Mouse (Mus musculus) megakaryocyte, embryonic 14.5 days (primary cell): Measurements from ENCODE around the gene Srsf1. TPM values are rescaled to one million over a fixed set of nuclear protein-coding genes. Genes with fewer than 3 reads are reported as not detected.

Experiments used
- H3K27me3 ChIP-seq: replicated peaks from 2 replicates; pipeline ENCODE3; 2012; ENCODE audit warnings: inconsistent platforms
- H3K36me3 ChIP-seq: replicated peaks from 2 replicates; pipeline ENCODE3; 2012; ENCODE audit warnings: low read length, inconsistent platforms, mixed read lengths
- H3K4me1 ChIP-seq: 2 replicates; pipeline ENCODE4 v1.6.1; 2012; ENCODE audit warnings: inconsistent platforms
- H3K4me3 ChIP-seq: replicated peaks from 2 replicates; pipeline ENCODE3; 2012; ENCODE audit warnings: moderate library complexity, mild to moderate bottlenecking, inconsistent platforms
- H3K9me3 ChIP-seq: 2 replicates; pipeline ENCODE4 v1.6.1; 2012; ENCODE audit warnings: inconsistent platforms
- FLI1 ChIP-seq: IDR thresholded peaks from 2 replicates; pipeline ENCODE4 v1.6.1; 2012; ENCODE audit warnings: low read length, inconsistent platforms, mixed read lengths
- GATA1 ChIP-seq: IDR thresholded peaks from 3 replicates; pipeline ENCODE4 v1.6.1; 2012; ENCODE audit warnings: mixed read lengths, low read length, inconsistent platforms, borderline replicate concordance
- polyA plus RNA-seq: library from polyadenylated mRNA; stranded (reverse); fragments of >175 nt; gene quantifications from 2 replicates; pipeline ENCODE4 v1.2.3, GENCODE M21; 2012; ENCODE audit warnings: low replicate concordance; ENCODE audit not compliant: insufficient read depth

The Srsf1 gene
- polyA plus RNA-seq, 1 experiment = 74.9 TPM

DNA sequence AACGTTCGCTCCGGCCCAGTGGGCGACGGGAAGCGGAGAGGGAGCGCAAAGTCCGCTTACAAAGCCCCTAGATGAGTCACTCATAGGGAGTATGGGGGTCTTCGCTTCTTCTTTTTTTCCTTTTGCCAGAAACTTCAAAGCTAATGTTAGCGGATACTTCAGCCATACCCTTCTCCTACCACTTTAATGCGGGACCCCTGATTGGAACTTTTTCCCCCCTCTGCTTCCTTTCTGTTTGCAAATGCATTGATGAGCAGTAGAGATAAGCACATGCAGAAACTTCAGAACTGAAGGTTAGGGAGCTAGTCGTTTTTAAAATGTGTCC is 22.0 kb downstream of the Srsf1 start:
- Histone ChIP-seq H3K27me3 (no peaks in the 10 kb centered on the region), H3K36me3 (peaks cover 43% of the 10 kb centered on the region), H3K4me3 (peak overlapping the region; percentile 93), H3K4me1 (peaks cover 63% of the 10 kb centered on the region), H3K9me3 (no peaks in the 10 kb centered on the region)
- TF ChIP-seq GATA1 (no peak), FLI1 (no peak)

DNA sequence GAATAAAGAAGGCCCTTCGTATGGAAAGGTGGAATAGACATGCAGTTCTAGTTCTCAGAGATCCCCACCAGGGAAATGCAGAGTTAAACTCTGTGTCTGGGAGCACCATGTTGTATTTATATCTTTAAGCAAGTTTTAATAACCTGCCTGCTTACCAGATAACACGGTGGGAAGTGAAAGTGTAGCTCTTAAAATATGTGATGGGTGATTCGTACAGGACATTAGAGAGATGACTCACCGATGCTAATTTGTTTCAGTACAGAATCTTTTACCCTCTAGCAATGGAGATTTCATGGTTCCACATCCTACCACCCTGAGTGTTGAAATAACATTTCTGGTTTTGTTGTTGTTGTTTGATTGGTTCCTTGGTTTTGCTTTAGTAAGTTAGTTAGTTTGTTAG is 23.2 kb downstream of the Srsf1 start:
- Histone ChIP-seq H3K27me3 (no peaks in the 10 kb centered on the region), H3K4me3 (peak overlapping the region; percentile 93), H3K9me3 (no peaks in the 10 kb centered on the region), H3K4me1 (peaks cover 68% of the 10 kb centered on the region), H3K36me3 (peaks cover 46% of the 10 kb centered on the region)
- TF ChIP-seq FLI1 (no peak), GATA1 (no peak)

DNA sequence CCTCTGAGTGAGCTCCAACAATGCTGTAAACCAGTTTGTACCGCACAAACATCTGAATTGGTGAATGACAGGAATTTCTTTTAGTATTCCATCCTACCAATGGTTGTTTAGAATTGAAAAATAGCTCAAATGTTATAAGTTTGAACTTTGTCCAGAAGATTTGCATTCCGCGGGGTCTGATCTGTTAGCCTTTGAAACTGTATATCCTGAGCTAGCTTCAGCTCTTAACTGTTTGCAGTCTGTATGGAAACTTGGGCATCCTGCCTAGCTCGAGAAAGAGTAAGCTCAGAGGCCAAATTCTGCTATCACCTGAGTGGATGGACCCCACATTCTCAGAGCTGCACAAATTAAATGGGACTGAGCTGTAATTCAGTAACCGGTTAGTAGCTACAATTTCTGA is 23.9 kb downstream of the Srsf1 start:
- Histone ChIP-seq H3K36me3 (peaks cover 54% of the 10 kb centered on the region), H3K27me3 (no peaks in the 10 kb centered on the region), H3K4me1 (peaks cover 73% of the 10 kb centered on the region), H3K9me3 (no peaks in the 10 kb centered on the region), H3K4me3 (peak overlapping the region; percentile 93)
- TF ChIP-seq GATA1 (no peak), FLI1 (no peak)

DNA sequence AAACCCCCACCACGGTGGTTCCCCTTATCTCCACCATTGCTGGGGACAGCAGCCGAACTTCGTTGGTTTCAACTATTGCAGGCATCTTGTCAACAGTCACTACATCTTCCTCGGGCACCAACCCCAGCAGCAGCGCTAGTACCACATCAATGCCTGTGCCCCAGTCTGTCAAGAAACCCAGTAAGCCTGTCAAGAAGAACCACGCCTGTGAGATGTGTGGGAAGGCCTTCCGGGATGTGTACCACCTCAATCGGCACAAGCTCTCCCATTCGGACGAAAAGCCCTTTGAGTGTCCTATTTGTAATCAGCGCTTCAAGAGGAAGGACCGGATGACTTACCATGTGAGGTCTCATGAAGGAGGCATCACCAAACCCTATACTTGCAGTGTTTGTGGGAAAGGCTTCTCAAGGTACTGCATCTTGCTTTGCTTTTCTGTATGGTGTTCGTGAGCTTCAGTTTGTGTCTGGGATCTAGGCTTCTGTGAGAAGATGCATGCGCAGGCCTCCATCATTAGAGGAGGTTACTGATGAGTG is 26.2 kb downstream of the Srsf1 start:
- Histone ChIP-seq H3K27me3 (no peaks in the 10 kb centered on the region), H3K4me3 (peak overlapping the region; percentile 54), H3K4me1 (peaks cover 77% of the 10 kb centered on the region), H3K9me3 (no peaks in the 10 kb centered on the region), H3K36me3 (peaks cover 77% of the 10 kb centered on the region)
- TF ChIP-seq GATA1 (no peak), FLI1 (no peak)

DNA sequence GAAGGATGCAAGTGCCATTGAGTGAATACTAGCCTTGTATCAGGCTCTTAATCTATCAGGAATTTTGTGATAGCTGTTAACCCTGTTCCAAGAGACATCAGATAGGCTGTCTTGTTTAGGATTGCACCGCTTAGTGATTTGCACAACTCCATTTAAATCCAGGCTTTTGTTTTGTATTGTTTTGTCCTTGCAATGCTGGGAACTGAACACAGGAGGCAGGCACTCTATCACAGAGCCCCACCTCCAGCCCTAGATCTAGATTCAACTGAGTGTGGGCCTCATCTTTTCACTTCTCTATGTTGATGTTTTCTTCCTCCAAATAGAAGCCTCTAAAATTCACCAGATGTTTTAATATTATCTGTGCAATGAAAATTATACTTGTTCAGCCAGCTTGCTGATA is 28.5 kb downstream of the Srsf1 start:
- Histone ChIP-seq H3K27me3 (no peaks in the 10 kb centered on the region), H3K4me1 (peaks cover 94% of the 10 kb centered on the region), H3K36me3 (peaks cover 96% of the 10 kb centered on the region), H3K9me3 (no peaks in the 10 kb centered on the region), H3K4me3 (no peak overlapping the region)
- TF ChIP-seq FLI1 (no peak), GATA1 (no peak)

DNA sequence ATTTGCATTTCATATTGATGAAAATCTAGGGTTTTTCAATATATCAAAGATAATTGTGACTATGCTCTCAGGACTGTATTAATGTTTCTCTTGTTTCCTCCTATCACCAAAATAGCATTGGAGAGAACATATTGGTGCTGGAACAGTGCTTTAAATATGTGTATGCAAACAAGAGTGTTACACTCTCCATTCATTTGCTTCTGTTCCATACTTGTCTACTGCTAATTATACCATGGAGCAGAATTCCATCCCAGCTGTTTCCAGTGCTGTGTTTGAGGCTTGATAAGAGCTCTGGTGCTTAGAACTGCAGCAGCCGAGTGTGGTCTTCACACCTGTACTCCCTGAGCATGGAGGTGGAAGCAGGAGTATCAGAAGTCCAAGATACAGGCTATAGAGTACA is 29.2 kb downstream of the Srsf1 start:
- H3K27me3 ChIP-seq = no peaks in the 10 kb centered on the region
- H3K36me3 ChIP-seq = peaks cover 96% of the 10 kb centered on the region
- H3K4me3 ChIP-seq = no peak overlapping the region
- no peaks in the 10 kb centered on the region for H3K9me3 ChIP-seq
- TF ChIP-seq FLI1 = no peak
- TF ChIP-seq GATA1 = no peak
- peaks cover 94% of the 10 kb centered on the region for H3K4me1 ChIP-seq

DNA sequence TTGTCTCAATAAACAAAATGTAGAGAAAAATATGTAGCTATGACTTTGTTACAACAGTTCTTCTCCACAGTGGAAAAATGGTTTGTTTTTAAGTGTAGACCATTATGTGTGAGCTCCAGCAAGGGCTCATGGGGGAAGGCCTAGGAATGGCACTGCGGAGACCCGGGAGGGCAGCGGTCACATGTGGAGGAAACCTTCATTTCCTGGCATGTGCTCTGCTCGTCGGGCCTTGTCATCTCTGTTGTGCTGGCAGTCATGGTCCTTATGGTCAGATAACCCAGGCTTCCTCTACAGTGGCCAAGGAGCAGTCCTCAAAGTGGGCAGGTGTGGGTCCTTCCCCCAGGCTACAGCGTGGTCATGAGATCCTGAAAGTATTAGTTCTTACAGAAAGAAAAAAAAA is 36.5 kb downstream of the Srsf1 start:
- TF ChIP-seq GATA1 = no peak
- TF ChIP-seq FLI1 = no peak
- peak overlapping the region; percentile 60 for H3K4me3 ChIP-seq
- H3K27me3 ChIP-seq = no peaks in the 10 kb centered on the region
- peaks cover 78% of the 10 kb centered on the region for H3K36me3 ChIP-seq
- H3K9me3 ChIP-seq = no peaks in the 10 kb centered on the region; the same call in 1 of the 2 replicates
- H3K4me1 ChIP-seq = peaks cover 100% of the 10 kb centered on the region

DNA sequence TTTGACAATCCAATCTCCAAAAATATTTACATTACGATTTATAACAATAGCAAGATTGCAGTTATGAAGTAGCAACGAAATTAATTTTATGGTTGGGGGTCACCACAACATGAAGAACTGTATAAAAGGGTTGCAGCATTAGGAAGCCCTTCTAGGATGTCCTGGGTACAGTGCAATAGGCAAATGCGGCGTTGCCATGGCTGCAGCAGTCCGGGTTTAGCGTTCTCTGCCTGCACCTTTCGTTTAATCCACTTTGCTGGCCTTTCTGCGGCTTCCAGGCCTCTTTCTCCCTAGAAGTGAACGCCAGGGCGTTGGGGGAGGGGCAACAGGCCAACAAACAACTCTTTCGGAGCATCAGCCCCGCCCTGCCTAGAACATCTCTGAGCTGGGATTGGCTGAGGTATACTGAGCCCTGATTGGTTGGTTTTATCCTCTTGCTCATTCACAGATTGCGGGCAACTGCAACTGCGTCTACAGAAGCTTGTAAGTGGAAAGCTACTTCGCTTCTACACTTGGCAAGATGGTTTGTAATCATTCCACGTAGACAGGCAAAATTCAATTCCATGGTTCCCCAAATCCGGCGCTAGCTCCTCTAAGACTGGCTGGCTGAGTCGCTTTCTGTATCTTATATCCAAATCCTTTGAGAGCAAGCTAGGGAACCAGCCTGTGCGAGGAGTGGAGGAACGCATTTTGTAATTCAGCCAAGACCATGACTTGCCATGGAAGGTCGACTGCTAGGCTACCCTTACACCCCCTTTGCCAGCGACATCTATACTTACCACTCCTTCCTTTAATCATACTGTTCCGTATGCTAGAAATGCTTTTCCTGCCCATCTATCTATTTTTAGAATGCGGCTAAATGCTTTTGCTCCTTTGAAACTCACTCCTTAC is 39.8 kb downstream of the Srsf1 start:
- Histone ChIP-seq H3K4me1 (peaks cover 100% of the 10 kb centered on the region), H3K36me3 (peaks cover 58% of the 10 kb centered on the region), H3K4me3 (peak overlapping the region; percentile 87), H3K9me3 (no peaks in the 10 kb centered on the region; the same call in 1 of the 2 replicates), H3K27me3 (no peaks in the 10 kb centered on the region)
- no peak for TF ChIP-seq FLI1
- no peak for TF ChIP-seq GATA1

DNA sequence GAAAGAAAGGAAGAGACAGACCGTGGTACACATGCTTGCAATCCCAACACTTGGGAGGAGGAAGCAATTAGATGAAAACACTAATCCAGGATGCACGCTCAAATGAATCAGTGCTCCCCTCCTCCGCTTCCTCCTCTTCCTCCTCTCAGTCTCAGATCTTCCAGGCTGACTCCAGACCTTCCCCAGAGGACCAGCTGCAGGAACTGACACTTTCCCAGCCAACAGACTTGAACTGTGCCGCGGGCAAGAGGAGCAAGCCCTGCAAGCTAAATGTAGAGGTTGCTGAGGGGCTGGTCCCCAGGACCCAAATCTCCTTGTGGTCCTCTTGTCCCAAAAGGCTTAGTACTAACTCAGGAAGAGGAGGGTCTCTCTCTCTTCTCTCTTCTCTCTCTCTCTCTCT is 42.0 kb downstream of the Srsf1 start:
- no peaks in the 10 kb centered on the region; the same call in 1 of the 2 replicates for H3K9me3 ChIP-seq
- H3K4me1 ChIP-seq = peaks cover 95% of the 10 kb centered on the region
- H3K4me3 ChIP-seq = no peak overlapping the region
- H3K27me3 ChIP-seq = no peaks in the 10 kb centered on the region
- no peak for TF ChIP-seq FLI1
- TF ChIP-seq GATA1 = no peak
- H3K36me3 ChIP-seq = peaks cover 37% of the 10 kb centered on the region

DNA sequence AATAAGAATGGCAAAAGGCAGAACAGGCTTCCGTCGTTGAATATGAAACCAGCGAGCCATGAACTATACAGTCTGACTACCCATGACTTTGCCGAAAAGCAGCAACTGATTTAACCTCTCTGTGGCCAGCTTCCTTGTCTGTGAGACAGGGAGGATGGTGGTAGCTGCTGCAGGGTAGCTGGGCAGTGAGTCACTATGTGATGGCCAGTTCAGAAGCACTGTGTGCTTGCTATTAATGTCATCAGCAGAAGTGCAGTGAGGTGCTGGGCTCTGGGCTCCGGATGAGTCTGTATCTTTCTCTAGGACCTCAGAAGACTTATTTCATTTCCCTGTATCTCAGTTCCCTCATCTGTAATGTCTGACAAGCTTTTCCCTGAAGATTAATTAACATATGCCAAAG is 43.1 kb downstream of the Srsf1 start:
- Histone ChIP-seq H3K9me3 (no peaks in the 10 kb centered on the region; the same call in 1 of the 2 replicates), H3K36me3 (peaks cover 26% of the 10 kb centered on the region), H3K4me3 (peak overlapping the region; percentile 33), H3K4me1 (peaks cover 93% of the 10 kb centered on the region), H3K27me3 (no peaks in the 10 kb centered on the region)
- TF ChIP-seq FLI1 (no peak), GATA1 (no peak)

DNA sequence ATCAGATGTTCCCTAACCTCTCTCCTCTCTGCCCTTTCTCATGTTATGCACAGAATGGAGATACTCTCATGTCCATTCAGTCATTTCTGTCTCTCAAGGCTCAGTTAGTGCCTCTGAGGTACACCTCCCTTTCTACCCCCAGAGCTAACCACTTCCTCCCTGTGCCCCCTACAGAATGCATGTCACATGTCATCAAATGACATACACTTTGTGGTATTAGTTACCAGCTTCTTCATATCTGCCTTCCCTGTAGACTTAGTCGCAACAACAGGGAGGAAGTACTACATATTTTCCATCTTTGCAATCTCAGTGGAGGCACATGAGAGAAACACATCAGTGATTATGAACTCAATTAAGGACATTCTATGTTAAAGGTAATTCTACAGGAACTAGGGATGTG is 44.8 kb downstream of the Srsf1 start:
- Histone ChIP-seq H3K27me3 (no peaks in the 10 kb centered on the region), H3K36me3 (peaks cover 24% of the 10 kb centered on the region), H3K9me3 (no peaks in the 10 kb centered on the region; the same call in 1 of the 2 replicates), H3K4me3 (peak overlapping the region; percentile 56), H3K4me1 (peaks cover 85% of the 10 kb centered on the region)
- TF ChIP-seq FLI1 (no peak), GATA1 (no peak)
